Mouse (Mus musculus) lung, adult 2 months (tissue): ENCODE measurements at regions not wholly inside any gene's neighbourhood (a gene's known extent, or its start where the extent isn't known, plus 50 kb on each side); places are given as distances from the start of the nearest gene placed in this dataset.
A peak's percentile ranks its signal among the peaks of the same experiment; 100 is the strongest.
"Not testable (repeated sequence)": the region's sequence is repeated elsewhere in the genome, so short reads cannot be mapped to it uniquely, and the experiment has no call there.

Source experiments
- DNase-seq: peaks from one replicate; pipeline ENCODE4 v3.0.0; 2022
- H3K4me1 ChIP-seq: fragments of 200-500 bp; 2 replicates; pipeline ENCODE4 v1.6.1; 2011; ENCODE audit warnings: low read length; ENCODE audit not compliant: control insufficient read depth, insufficient read depth
- H3K4me3 ChIP-seq: fragments of 200-500 bp; replicated peaks from 2 replicates; pipeline ENCODE3; 2011; ENCODE audit warnings: low read depth, mild to moderate bottlenecking, control low read depth, low read length; ENCODE audit errors: extremely low read depth
- CTCF ChIP-seq: fragments of 200-500 bp; IDR thresholded peaks from 2 replicates; pipeline ENCODE4 v1.5.1; 2011; ENCODE audit warnings: mild to moderate bottlenecking, low read length, control low read depth; ENCODE audit not compliant: insufficient read depth
- whole genome bisulfite sequencing: fragments of 180-500 bp; shearing (Covaris S2); methylation state at CpG from one replicate; pipeline ENCODE4 v1.1.7; 2018; 5-methylcytosine and 5-hydroxymethylcytosine counted together

GRCm38 (mm10) chr12:20928966-20929365, 61.3 kb upstream of the Asap2 start:
- 35% methylated on average over 3 of the region's 3 CpGs for WGBS
- peak; percentile 20 for DNase-seq
- peak; percentile 3; the same call in 1 of the 2 replicates for TF ChIP-seq CTCF
- not testable (repeated sequence) for H3K4me3 ChIP-seq, H3K4me1 ChIP-seq
